Mouse (Mus musculus) left cerebral cortex, adult 18-20 months (tissue): ENCODE data around the gene Psme1. TPM values are rescaled to one million over a fixed set of nuclear protein-coding genes. Genes with fewer than 3 reads are reported as not detected.
A peak's percentile ranks its signal among the peaks of the same experiment; 100 is the strongest.

ENCODE experiments used
- DNase-seq, 2 experiments: peaks; one replicate each; pipeline ENCODE4 v3.0.0; 2021 to 2022; ENCODE audit warnings: low spot score in 2 of 2, mixed read lengths in 1 of 2
- long read RNA-seq, 2 experiments: library from polyadenylated mRNA; stranded (forward); transcript quantifications; one replicate each; pipeline ENCODE4 v2.0.0; 2021
- total RNA-seq, 2 experiments: library from RNA; stranded (reverse); gene quantifications; 2 replicates each; pipeline ENCODE4 v1.2.3; 2021

Gene Psme1
- total RNA-seq: 10 to 100 TPM; 47.2 to 58.6 TPM
- long read RNA-seq, experiment 1, transcript Psme1-208 (11 exons, 1,112 nt): major isoform, 25 of 37 reads
- long read RNA-seq, experiment 1, partial matches to known transcripts: 1 of 37 reads
- long read RNA-seq, experiment 1, other reads (novel, unspliced or antisense): 8 of 37 reads
- long read RNA-seq, experiment 2, transcript Psme1-208 (11 exons, 1,112 nt): major isoform, 17 of 21 reads
- long read RNA-seq, experiment 2, partial matches to known transcripts: 2 of 21 reads
- long read RNA-seq, experiment 2, other reads (novel, unspliced or antisense): 0 of 21 reads

- peak; percentile 43 to 64 for DNase-seq
These were observed at the start of gene Psme1 for GRCm38 (mm10) chr14:55577871-55578667. Psme1 (plus strand) TSS chr14:55578123.

GRCm38 (mm10) chr14:55536116-55536745 is 41.7 kb upstream of the Psme1 start:
- DNase-seq: peak in 1 of 2 experiments; percentile 41

GRCm38 (mm10) chr14:55540067-55540786 is 37.7 kb upstream of the Psme1 start, which contains the start of gene Pck2:
Pck2 (plus strand) TSS chr14:55540266.
- DNase-seq: peak; percentile 69 to 75

GRCm38 (mm10) chr14:55540787-55541321 is 37.1 kb upstream of the Psme1 start:
- DNase-seq: peak; percentile 83

GRCm38 (mm10) chr14:55542268-55542667 is 35.7 kb upstream of the Psme1 start:
- no peak for DNase-seq

GRCm38 (mm10) chr14:55544334-55544733 is 33.6 kb upstream of the Psme1 start:
- no peak for DNase-seq

- DNase-seq: no peak
These were observed 27.7 kb upstream of the Psme1 start for GRCm38 (mm10) chr14:55550191-55550590.

GRCm38 (mm10) chr14:55551347-55551746 is 26.6 kb upstream of the Psme1 start:
- DNase-seq: no peak

GRCm38 (mm10) chr14:55551794-55552193 is 26.1 kb upstream of the Psme1 start:
- DNase-seq: no peak

GRCm38 (mm10) chr14:55554635-55555034 is 23.3 kb upstream of the Psme1 start:
- no peak for DNase-seq

- DNase-seq: no peak
These were observed 22.1 kb upstream of the Psme1 start for GRCm38 (mm10) chr14:55555788-55556187.

GRCm38 (mm10) chr14:55557003-55557402 is 20.9 kb upstream of the Psme1 start:
- DNase-seq: peak; percentile 73 to 77

- DNase-seq: no peak
These were observed 20.3 kb upstream of the Psme1 start for GRCm38 (mm10) chr14:55557587-55557986.

GRCm38 (mm10) chr14:55558740-55559448 is 19.0 kb upstream of the Psme1 start:
- DNase-seq: no peak

GRCm38 (mm10) chr14:55559799-55560201 is 18.1 kb upstream of the Psme1 start, which contains the start of gene Dcaf11:
Dcaf11 (plus strand) TSS chr14:55560006.
- peak; percentile 82 to 88 for DNase-seq

- peak; percentile 97 to 98 for DNase-seq
These were observed 17.5 kb upstream of the Psme1 start, which contains the start of gene A730061H03Rik for GRCm38 (mm10) chr14:55560202-55561073. A730061H03Rik (minus strand) TSS chr14:55560406.

GRCm38 (mm10) chr14:55561860-55562259 is 16.1 kb upstream of the Psme1 start:
- no peak for DNase-seq

- no peak for DNase-seq
These were observed 14.7 kb upstream of the Psme1 start for GRCm38 (mm10) chr14:55563249-55563648.

- no peak for DNase-seq
These were observed 12.2 kb upstream of the Psme1 start for GRCm38 (mm10) chr14:55565748-55566147.
